Mouse (Mus musculus) myocyte (in vitro differentiated cells): ENCODE data around the gene Acmsd. TPM values are rescaled to one million over a fixed set of nuclear protein-coding genes. Genes with fewer than 3 reads are reported as not detected.

Experiments
- H3K27me3 ChIP-seq: one replicate; pipeline ENCODE4 v1.6.1; 2011; ENCODE audit not compliant: control insufficient read depth, insufficient read depth, insufficient read length
- H3K36me3 ChIP-seq: one replicate; pipeline ENCODE4 v1.6.1; 2011; ENCODE audit not compliant: control insufficient read depth, insufficient read depth
- H3K4me2 ChIP-seq: one replicate; pipeline ENCODE4 v1.6.1; 2011; ENCODE audit warnings: low read depth, control low read depth
- H3K4me3 ChIP-seq: one replicate; pipeline ENCODE4 v1.5.1; 2011; ENCODE audit warnings: mild to moderate bottlenecking, control low read depth, moderate library complexity
- H3K79me2 ChIP-seq: one replicate; pipeline ENCODE4 v1.6.1; 2011; ENCODE audit not compliant: control insufficient read depth, insufficient read depth
- H3ac ChIP-seq: one replicate; pipeline ENCODE4 v1.6.1; 2011; ENCODE audit not compliant: control insufficient read depth, insufficient read length
- CEBPB ChIP-seq: IDR thresholded peaks from 2 replicates; pipeline ENCODE4 v1.6.1; 2011; ENCODE audit warnings: mild to moderate bottlenecking, moderate library complexity; ENCODE audit not compliant: poor library complexity, insufficient read depth, severe bottlenecking
- E2F4 ChIP-seq: IDR thresholded peaks from one replicate; pipeline ENCODE4 v1.6.1; 2011; ENCODE audit warnings: mild to moderate bottlenecking, control low read depth, moderate library complexity; ENCODE audit not compliant: insufficient read depth
- MAX ChIP-seq: IDR thresholded peaks from one replicate; pipeline ENCODE4 v1.6.1; 2011; ENCODE audit warnings: low read depth, mild to moderate bottlenecking, control low read depth
- MYOD1 ChIP-seq, 3 experiments: IDR thresholded peaks; one replicate each; pipeline ENCODE4 v1.6.1; 2011; ENCODE audit warnings: control low read depth in 2 of 3, low read depth in 2 of 3, mild to moderate bottlenecking in 2 of 3, moderate library complexity in 1 of 3; ENCODE audit not compliant: insufficient read length in 2 of 3, control insufficient read depth in 1 of 3
- MYOG ChIP-seq, 3 experiments: IDR thresholded peaks; one replicate each; pipeline ENCODE4 v1.6.1; 2011; ENCODE audit warnings: control low read depth in 2 of 3, low read depth in 2 of 3, mild to moderate bottlenecking in 2 of 3; ENCODE audit not compliant: insufficient read length in 2 of 3, control insufficient read depth in 1 of 3, insufficient read depth in 1 of 3
- POLR2A ChIP-seq: IDR thresholded peaks from one replicate; pipeline ENCODE4 v1.6.1; 2011; ENCODE audit warnings: low read depth, mild to moderate bottlenecking, control low read depth, moderate library complexity; ENCODE audit not compliant: insufficient read length
- POLR2AphosphoS2 ChIP-seq: IDR thresholded peaks from one replicate; pipeline ENCODE4 v1.6.1; 2011; ENCODE audit warnings: low read depth, control low read depth; ENCODE audit not compliant: insufficient read length
- REST ChIP-seq: IDR thresholded peaks from one replicate; pipeline ENCODE4 v1.6.1; 2011; ENCODE audit warnings: mild to moderate bottlenecking, control low read depth, moderate library complexity; ENCODE audit not compliant: insufficient read depth, insufficient read length
- SRF ChIP-seq: IDR thresholded peaks from one replicate; pipeline ENCODE4 v1.6.1; 2011; ENCODE audit warnings: low read depth; ENCODE audit not compliant: control insufficient read depth, insufficient read length
- TCF12 ChIP-seq: IDR thresholded peaks from one replicate; pipeline ENCODE4 v1.6.1; 2011; ENCODE audit warnings: mild to moderate bottlenecking, control low read depth; ENCODE audit not compliant: poor library complexity, insufficient read depth, severe bottlenecking
- TCF3 ChIP-seq: IDR thresholded peaks from one replicate; pipeline ENCODE4 v1.6.1; 2011; ENCODE audit warnings: low read depth, control low read depth; ENCODE audit not compliant: insufficient read length
- USF1 ChIP-seq: IDR thresholded peaks from one replicate; pipeline ENCODE4 v1.6.1; 2011; ENCODE audit warnings: low read depth, mild to moderate bottlenecking, control low read depth, moderate library complexity
- polyA plus RNA-seq: library from polyadenylated mRNA; unstranded; fragments of >200 nt; fragmentation: generic; extraction: Trizol; gene quantifications from one replicate; pipeline ENCODE4 v1.2.1, GENCODE M21; 2012; ENCODE audit warnings: missing spikeins

Acmsd gene
- polyA plus RNA-seq, 1 experiment: not detected

DNA sequence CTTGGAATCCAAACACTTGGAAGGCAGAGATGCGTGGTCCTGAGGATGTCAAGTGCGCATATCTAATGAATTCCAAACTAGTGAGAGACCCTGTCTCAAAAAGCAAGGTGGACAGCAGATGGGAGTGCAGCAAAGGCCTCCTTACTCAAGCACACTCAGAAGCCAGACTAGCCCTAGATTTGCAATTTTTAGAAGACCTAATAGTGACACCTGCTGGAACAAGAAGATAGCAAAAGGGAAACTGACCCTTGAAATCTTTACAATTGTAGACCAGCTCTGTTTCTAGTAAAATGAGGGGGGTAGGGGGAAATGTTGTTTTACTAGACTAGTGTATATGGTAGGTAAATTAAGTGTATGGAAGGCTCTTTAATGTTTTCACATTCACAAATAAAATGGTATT lies 36.3 kb downstream of the Acmsd start:
- Histone ChIP-seq H3K36me3 (no peaks in the 10 kb centered on the region), H3K4me2 (no peak overlapping the region), H3ac (no peak overlapping the region), H3K27me3 (no peaks in the 10 kb centered on the region), H3K4me3 (no peak overlapping the region), H3K79me2 (no peaks in the 10 kb centered on the region)
- no peak for TF ChIP-seq REST
- TF ChIP-seq MAX: no peak
- no peak for TF ChIP-seq E2F4

DNA sequence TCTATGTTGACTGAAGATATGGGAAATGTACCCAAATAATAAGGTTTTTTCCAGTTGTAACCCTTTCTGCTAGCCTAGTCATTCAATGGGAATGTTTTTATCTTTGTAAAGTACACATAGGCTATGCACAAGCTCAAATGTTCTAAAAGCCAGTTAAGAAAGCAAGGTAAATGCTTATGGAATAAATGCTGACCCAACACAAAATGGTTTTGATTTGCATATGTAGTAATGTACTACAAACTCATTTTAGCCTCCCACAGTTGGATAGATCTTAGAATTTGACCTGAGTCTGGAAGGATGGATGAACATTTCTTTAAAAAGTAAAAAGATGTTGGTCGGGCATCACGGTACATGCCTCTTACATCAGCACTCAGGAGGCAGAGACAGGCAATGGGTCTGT lies 37.5 kb downstream of the Acmsd start:
- H3K36me3 ChIP-seq: no peaks in the 10 kb centered on the region
- no peak overlapping the region for H3K4me2 ChIP-seq
- H3K79me2 ChIP-seq: no peaks in the 10 kb centered on the region
- TF ChIP-seq POLR2AphosphoS2 (no peak), TCF3 (no peak), MYOG (IDR thresholded peaks at IDR 0.05; ENCODE audit: control insufficient read depth in 1 of 3, insufficient read depth in 1 of 3, insufficient read length in 2 of 3, low read depth in 2 of 3) (no peak), MYOD1 (IDR thresholded peaks at IDR 0.05; ENCODE audit: control insufficient read depth in 1 of 3, insufficient read length in 2 of 3, low read depth in 2 of 3) (no peak), REST (no peak), E2F4 (no peak), TCF12 (no peak), POLR2A (no peak), SRF (no peak), MAX (no peak), USF1 (no peak), CEBPB (no peak)
- H3ac ChIP-seq: no peak overlapping the region
- no peaks in the 10 kb centered on the region for H3K27me3 ChIP-seq
- H3K4me3 ChIP-seq: no peak overlapping the region

DNA sequence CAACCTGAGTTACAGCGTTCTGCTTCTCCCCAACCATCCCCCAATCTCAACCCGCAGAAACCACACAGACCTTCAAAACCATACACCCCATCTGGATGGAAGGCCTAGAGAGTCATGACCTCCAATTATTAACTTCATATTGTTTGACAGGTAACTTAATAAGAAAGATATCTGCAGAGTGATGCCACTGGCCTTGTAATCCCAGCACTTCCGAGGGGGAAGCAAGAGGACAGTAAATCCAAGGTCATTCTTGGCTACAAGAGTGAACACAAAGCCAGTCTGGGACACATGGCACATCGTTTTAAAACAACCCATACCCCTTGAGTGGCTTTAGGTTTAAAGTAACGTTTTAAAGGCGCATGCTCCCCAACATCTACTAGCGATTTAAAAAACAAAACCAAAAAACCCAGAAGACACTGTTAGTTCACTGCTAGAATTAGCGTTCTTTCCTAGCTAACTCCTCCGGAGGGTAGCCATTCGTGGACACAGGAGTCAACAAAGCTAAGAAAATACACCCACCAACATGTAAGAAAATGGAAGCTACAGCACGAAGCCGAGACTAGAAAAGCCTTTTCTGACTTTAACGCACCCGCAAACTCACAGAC lies 44.1 kb downstream of the Acmsd start:
- H3K27me3 ChIP-seq: no peaks in the 10 kb centered on the region
- peak overlapping the region; percentile 95 for H3K4me3 ChIP-seq
- TF ChIP-seq CEBPB (no peak), TCF12 (no peak), REST (no peak), POLR2A (no peak), USF1 (no peak), SRF (no peak), MAX (no peak), POLR2AphosphoS2 (no peak), TCF3 (no peak), MYOD1 (IDR thresholded peaks at IDR 0.05; ENCODE audit: control insufficient read depth in 1 of 3, insufficient read length in 2 of 3, low read depth in 2 of 3) (no peak), MYOG (IDR thresholded peaks at IDR 0.05; ENCODE audit: control insufficient read depth in 1 of 3, insufficient read depth in 1 of 3, insufficient read length in 2 of 3, low read depth in 2 of 3) (no peak)
- no peak overlapping the region for H3ac ChIP-seq
- no peaks in the 10 kb centered on the region for H3K36me3 ChIP-seq
- peaks cover 52% of the 10 kb centered on the region for H3K79me2 ChIP-seq
- peak overlapping the region; percentile 82 for H3K4me2 ChIP-seq

DNA sequence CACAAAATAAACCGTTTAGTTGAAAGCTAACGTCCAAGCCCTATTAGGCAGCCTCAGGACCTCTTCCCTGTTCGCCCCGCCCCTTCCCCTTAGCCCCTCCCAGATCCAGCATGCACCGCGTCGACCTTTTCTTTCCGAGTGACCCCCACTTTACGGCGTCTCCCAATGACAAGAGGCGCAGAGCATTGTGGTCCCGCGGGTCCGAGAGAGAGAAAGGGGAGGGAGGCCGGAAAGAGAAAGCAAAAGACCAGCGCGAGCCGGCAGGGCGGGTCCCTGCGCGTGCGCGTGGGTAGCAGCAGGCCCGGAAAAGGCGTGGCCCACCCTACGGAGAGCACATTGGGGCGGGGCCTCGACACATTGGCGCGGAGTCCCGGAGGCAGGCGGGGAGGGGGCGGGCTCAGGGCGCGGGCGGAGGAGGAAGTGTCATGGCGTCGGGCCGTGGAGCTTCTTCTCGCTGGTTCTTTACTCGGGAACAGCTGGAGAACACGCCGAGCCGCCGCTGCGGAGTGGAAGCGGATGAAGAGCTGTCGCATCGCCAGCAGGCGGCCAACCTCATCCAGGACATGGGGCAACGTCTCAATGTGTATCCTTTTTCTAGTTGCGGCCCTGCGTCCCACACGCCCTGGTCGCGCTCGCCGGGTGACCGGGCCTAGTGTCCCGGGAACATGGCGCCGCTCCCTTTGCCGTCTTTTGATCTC lies 44.7 kb downstream of the Acmsd start, which contains the start of gene Ccnt2:
Gene Ccnt2, plus strand, starts transcription at position 362 of the 698 bp plus-strand sequence.
- H3K4me2 ChIP-seq: peak within 1 kb of the TSS; percentile 90
- H3K27me3 ChIP-seq: no peaks in the 10 kb centered on the region
- H3K79me2 ChIP-seq: peaks cover 59% of the 10 kb centered on the region
- H3K4me3 ChIP-seq: peak within 1 kb of the TSS; percentile 95
- peak in 1 of 3 experiments; percentile 37 for TF ChIP-seq MYOD1 (IDR thresholded peaks at IDR 0.05; ENCODE audit: control insufficient read depth in 1 of 3, insufficient read length in 2 of 3, low read depth in 2 of 3)
- no peak for TF ChIP-seq TCF12
- TF ChIP-seq REST: no peak
- TF ChIP-seq MYOG (IDR thresholded peaks at IDR 0.05; ENCODE audit: control insufficient read depth in 1 of 3, insufficient read depth in 1 of 3, insufficient read length in 2 of 3, low read depth in 2 of 3): peak in 1 of 3 experiments; percentile 17
- peak; percentile 88 for TF ChIP-seq POLR2A
- TF ChIP-seq CEBPB: no peak
- TF ChIP-seq SRF: no peak
- TF ChIP-seq E2F4: no peak
- no peak for TF ChIP-seq USF1
- no peak for TF ChIP-seq TCF3
- peak; percentile 90 for TF ChIP-seq POLR2AphosphoS2
- TF ChIP-seq MAX: no peak
- H3K36me3 ChIP-seq: no peaks in the 10 kb centered on the region
- peak within 1 kb of the TSS; percentile 89 for H3ac ChIP-seq
